Mouse (Mus musculus) E14TG2a.4 (cell line): ENCODE results near the gene Mipol1.
A peak's percentile ranks its signal among the peaks of the same experiment; 100 is the strongest.
"Not testable (repeated sequence)": the region's sequence is repeated elsewhere in the genome, so short reads cannot be mapped to it uniquely, and the experiment has no call there.

ENCODE experiments used
- H3K27me3 ChIP-seq: 2 replicates; pipeline ENCODE4 v1.6.1; 2014; ENCODE audit warnings: low read length, control low read depth; ENCODE audit not compliant: insufficient read depth
- H3K36me3 ChIP-seq: 2 replicates; pipeline ENCODE4 v1.6.1; 2014; ENCODE audit warnings: low read length, control low read depth; ENCODE audit not compliant: insufficient read depth
- H3K4me1 ChIP-seq: replicated peaks from 2 replicates; pipeline ENCODE4 v1.6.1; 2014; ENCODE audit warnings: low read depth, low read length, control low read depth
- H3K4me3 ChIP-seq: replicated peaks from 2 replicates; pipeline ENCODE4 v1.5.1; 2014; ENCODE audit warnings: mild to moderate bottlenecking, low read length
- H3K9me3 ChIP-seq: 2 replicates; pipeline ENCODE4 v1.6.1; 2014; ENCODE audit warnings: low read length, control low read depth
- CTCF ChIP-seq: conservative IDR thresholded peaks from 2 replicates; pipeline ENCODE4 v1.5.1; 2014; ENCODE audit warnings: low read length
- NANOG ChIP-seq: IDR thresholded peaks from 2 replicates; pipeline ENCODE4 v1.6.1; 2014; ENCODE audit warnings: borderline replicate concordance, low read length, mixed read lengths
- POU5F1 ChIP-seq: IDR thresholded peaks from 2 replicates; pipeline ENCODE4 v1.6.1; 2014; ENCODE audit warnings: low read length, borderline replicate concordance

Mipol1 gene

DNA sequence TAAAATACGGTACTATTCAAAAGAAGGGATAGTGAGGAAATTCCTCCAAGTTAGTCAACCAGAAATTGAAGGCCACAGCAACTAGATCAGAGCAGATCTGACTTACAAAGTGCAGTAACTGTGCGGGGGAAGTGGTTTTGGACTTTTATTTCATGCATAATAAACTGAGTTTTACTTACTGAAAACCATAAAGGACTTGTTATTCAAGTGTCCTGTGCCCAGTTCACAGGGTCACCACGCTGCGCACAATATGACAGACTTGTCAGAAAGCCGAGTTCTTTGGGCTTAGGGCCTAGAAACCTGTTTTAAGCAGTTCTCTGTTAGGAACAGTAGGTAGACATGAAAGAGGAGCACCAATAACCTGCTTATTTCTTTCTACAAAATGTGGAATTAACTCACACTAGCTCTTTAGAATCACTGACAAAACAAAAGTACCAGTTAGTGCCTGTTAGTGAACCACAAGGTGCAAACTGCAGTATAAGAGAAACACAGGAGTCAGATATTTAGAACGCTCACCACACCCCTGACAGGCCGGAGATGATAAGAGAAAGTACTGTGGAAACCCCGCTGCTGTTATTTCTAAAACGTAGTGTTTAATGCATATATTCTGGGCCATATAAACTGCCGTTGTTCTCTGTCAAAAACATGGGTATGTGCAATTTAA lies 32.7 kb upstream of the Mipol1 start, which contains the start of gene Slc25a21:
TSS of gene Slc25a21 (minus strand) at position 110 of the 664 bp plus-strand sequence.
- Histone ChIP-seq H3K4me1 (peaks cover 6% of the 10 kb centered on the region), H3K36me3 (no peaks in the 10 kb centered on the region), H3K4me3 (peak within 1 kb of the TSS; percentile 78), H3K9me3 (no peaks in the 10 kb centered on the region), H3K27me3 (peaks cover 37% of the 10 kb centered on the region)
- TF ChIP-seq NANOG (no peak), POU5F1 (no peak), CTCF (no peak)

DNA sequence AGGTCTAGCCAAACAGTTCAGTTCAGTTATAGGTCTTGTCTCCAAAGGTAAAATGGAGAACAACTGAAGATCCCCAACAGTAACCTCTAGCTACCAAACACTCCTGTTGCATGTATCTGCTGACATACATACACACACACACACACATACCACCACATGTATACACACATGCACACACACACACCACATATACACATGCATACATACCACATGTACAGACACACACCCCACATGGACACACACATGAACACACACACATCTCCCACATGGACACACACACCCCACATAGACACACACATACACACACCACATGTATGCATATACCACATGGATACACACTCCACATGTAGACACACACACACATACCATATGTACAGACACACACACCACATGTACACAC lies 32.0 kb upstream of the Mipol1 start:
- no peak for TF ChIP-seq POU5F1
- no peak for TF ChIP-seq NANOG
- TF ChIP-seq CTCF: no peak
- peaks cover 6% of the 10 kb centered on the region for H3K4me1 ChIP-seq
- no peaks in the 10 kb centered on the region for H3K36me3 ChIP-seq
- no peaks in the 10 kb centered on the region for H3K9me3 ChIP-seq
- H3K27me3 ChIP-seq: peaks cover 36% of the 10 kb centered on the region
- H3K4me3 ChIP-seq: no peak overlapping the region

DNA sequence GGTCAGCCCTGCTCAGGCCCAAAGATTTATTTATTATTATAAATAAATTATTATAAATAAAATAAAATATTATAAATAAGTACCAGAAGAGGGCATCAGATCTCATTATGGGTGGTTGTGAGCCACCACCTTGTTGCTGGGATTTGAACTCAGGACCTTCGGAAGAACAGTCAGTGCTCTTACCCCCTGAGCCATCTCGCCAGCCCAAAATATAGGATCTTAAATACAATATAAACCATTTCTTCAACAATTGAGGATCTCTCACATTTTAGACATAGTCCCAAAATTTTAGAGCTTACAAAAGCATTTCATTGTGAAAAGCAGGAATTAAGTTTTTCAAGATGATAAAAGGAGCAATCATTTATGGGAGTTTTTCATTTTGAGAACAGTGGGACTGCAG lies 30.8 kb upstream of the Mipol1 start:
- no peak overlapping the region for H3K4me3 ChIP-seq
- H3K36me3 ChIP-seq: no peaks in the 10 kb centered on the region
- no peaks in the 10 kb centered on the region for H3K9me3 ChIP-seq
- H3K4me1 ChIP-seq: peaks cover 6% of the 10 kb centered on the region
- peaks cover 33% of the 10 kb centered on the region for H3K27me3 ChIP-seq
- TF ChIP-seq CTCF (no peak), NANOG (no peak), POU5F1 (no peak)

DNA sequence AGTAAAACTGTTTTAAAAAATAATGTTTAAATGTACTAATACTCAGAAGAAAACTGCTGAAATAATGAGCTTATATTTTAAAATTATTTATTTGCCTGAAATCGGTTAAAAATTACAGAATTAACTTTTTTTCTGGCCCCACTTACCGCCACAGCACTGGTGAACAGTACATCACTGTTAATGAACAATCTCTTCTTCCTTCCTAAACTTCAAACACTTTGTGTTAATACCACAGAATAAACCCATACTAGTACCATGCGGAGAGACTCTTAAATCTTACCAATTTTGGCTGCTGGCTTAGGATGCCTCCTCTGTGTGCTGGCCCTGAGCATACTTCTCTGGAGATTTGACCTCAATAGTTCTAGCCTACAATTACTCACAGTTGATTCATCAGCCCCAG lies 28.3 kb upstream of the Mipol1 start:
- no peak overlapping the region for H3K4me3 ChIP-seq
- peaks cover 6% of the 10 kb centered on the region; the same call in 1 of the 2 replicates for H3K4me1 ChIP-seq
- peaks cover 21% of the 10 kb centered on the region for H3K27me3 ChIP-seq
- H3K9me3 ChIP-seq: no peaks in the 10 kb centered on the region
- TF ChIP-seq CTCF: no peak
- no peak for TF ChIP-seq POU5F1
- no peak for TF ChIP-seq NANOG
- no peaks in the 10 kb centered on the region for H3K36me3 ChIP-seq

DNA sequence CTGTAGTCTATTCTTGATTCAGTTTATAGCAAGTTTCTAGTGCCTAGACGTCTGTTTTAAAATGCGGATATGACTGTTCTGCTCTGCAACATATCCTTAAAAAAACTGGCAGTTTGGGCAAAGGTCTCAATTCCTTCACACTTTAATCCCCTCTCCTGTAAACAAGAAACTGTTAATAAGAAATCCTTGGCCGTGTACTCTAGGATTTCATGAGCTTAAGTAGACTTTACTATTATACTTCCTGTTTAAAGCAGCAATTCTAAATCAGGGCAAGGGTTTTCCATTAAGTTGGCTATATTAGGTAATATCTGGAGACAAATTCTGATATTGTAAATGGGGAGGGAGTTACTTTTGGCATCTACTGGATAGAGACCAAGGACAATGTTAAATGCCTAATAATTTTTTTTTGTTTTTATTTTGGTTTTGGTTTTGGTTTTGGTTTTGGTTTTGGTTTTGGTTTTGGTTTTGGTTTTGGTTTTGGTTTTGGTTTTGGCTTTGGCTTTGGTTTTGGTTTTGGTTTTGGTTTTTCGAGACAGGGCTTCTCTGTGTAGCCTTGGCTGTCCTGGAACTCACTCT lies 25.9 kb upstream of the Mipol1 start:
- no peak for TF ChIP-seq POU5F1
- no peak for TF ChIP-seq NANOG
- TF ChIP-seq CTCF: no peak
- Histone ChIP-seq H3K9me3 (no peaks in the 10 kb centered on the region), H3K27me3 (peaks cover 8% of the 10 kb centered on the region; the same call in 1 of the 2 replicates), H3K36me3 (no peaks in the 10 kb centered on the region), H3K4me1 (no peaks in the 10 kb centered on the region), H3K4me3 (no peak overlapping the region)

DNA sequence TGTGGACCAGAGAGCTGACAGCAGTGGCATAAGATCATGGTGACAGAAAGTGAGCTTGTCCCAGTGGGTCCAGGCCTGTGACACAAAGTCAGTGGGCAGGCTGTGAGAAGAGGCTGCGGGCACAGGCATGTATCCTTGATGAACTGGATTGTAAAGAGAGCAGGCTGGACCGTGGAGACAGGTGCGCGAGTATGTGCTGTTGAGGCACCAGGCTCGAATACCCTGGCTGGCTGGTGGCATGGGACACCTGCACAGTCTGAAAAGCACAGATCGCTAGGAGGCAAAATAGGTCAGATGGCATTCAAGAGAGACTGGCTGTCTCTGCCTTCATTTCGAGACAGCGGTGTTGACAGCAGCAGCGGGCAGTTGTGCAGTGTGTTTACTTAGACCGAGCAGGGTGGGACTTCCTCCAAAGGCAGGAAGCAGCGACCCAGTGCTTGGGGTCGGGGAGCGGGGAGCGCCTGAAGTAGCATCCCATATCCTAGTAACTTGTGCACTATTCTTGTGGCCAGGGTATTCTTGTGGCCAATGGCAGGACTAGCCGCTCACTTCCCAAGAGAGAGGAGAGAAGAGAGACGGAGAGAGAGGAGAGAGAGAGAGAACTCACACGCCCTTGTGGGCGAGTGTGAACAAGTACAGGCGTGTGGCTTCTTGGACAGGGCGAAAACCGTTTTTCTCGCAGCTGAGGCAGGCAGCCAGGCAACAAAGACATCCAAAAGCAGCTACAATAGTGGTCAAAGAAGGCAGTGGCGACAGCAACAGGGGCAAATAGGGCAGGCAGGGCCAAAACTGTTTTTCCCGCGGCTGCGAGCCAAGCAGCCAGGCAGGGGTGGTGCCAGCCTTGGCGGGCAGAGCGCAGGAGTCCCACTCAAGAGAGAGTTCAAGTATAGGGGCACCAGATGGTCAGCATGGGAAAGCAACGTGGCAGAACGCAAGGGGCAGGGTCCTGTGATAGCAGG lies 18.6 kb upstream of the Mipol1 start:
- peaks cover 5% of the 10 kb centered on the region; the same call in 1 of the 2 replicates for H3K4me1 ChIP-seq
- TF ChIP-seq POU5F1 (no peak), CTCF (no peak), NANOG (no peak)
- H3K9me3 ChIP-seq: no peaks in the 10 kb centered on the region
- H3K4me3 ChIP-seq: peak overlapping the region; percentile 90
- H3K36me3 ChIP-seq: no peaks in the 10 kb centered on the region
- H3K27me3 ChIP-seq: no peaks in the 10 kb centered on the region

DNA sequence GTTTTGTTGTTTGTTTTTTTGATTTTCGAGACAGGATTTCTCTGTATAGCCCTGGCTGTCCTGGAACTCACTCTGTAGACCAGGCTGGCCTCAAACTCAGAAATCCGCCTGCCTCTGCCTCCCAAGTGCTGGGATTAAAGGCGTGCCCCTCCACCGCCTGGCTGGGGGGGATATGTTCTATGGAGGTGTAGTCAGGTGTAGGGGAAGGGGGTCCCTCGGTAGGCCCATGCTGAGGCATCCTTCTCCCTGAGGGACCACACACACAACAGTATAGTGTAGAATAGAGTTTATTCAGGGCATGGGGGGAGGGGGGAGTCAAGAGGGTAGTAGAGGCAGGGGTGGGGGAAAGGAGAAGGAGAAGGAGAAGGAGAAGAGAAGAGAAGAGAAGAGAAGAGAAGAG lies 17.8 kb upstream of the Mipol1 start:
- not testable (repeated sequence) for H3K27me3 ChIP-seq, H3K4me1 ChIP-seq, H3K36me3 ChIP-seq, H3K9me3 ChIP-seq
- H3K4me3 ChIP-seq: 0 out of 2 replicates have a peak overlapping the region, but pooled peaks have one; percentile 90

DNA sequence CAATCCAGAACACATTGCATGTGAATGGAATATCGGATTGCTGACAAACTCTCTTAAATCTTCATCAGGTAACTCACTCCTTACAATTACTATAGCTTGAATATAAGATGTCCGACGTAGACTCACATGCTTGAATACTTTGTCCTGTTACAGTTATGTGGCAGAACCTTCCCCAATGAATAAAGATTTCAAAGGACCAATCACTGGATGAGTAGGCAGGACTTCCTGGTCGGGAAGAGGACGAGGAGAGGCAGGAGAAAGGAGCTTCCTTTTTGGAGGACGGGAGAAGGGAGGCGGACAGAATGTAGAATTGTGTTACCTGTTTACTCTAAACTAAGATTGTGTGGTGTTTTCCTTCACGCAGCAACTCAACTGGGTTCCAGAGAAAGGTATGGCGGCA lies 3.8 kb upstream of the Mipol1 start:
- Histone ChIP-seq H3K4me3 (peak overlapping the region; percentile 83), H3K4me1 (peaks cover 36% of the 10 kb centered on the region), H3K36me3 (peaks cover 8% of the 10 kb centered on the region; the same call in 1 of the 2 replicates), H3K9me3 (no peaks in the 10 kb centered on the region), H3K27me3 (no peaks in the 10 kb centered on the region)
- TF ChIP-seq CTCF: no peak
- no peak for TF ChIP-seq POU5F1
- TF ChIP-seq NANOG: no peak
